Mouse (Mus musculus): Measurements from ENCODE around the gene Krit1. TPM values are rescaled to one million over a fixed set of nuclear protein-coding genes. Genes with fewer than 3 reads are reported as not detected.
"Not testable (repeated sequence)": the region's sequence is repeated elsewhere in the genome, so short reads cannot be mapped to it uniquely, and the experiment has no call there.

Krit1 gene
- polyA plus RNA-seq, 1 experiment from 2014 or later, result 48.8 TPM

GRCm38 (mm10) chr5:3893459-3894293 is 90.7 kb downstream of the Krit1 start, which contains the start of gene Mterf1a:
Gene Mterf1a, minus strand, starts transcription at chr5:3893933.
- Histone ChIP-seq H3K4me3 (replicated peaks) (peak within 1 kb of the TSS; percentile 45), H3K4me2 (peak within 1 kb of the TSS; percentile 61), H3K9ac (replicated peaks) (peak within 1 kb of the TSS; percentile 44)
- H3K4me1 ChIP-seq; H3K9me3 ChIP-seq (replicated peaks); H3K27ac ChIP-seq (replicated peaks); H3K27me3 ChIP-seq (replicated peaks); H3K36me3 ChIP-seq: not testable (repeated sequence)
- whole genome bisulfite sequencing, result 5% methylated on average over 9 of the region's 47 CpGs
- ATAC-seq (ENCODE audit: low FRiP score), result peak; percentile 100

- not testable (repeated sequence) for ATAC-seq (ENCODE audit: low FRiP score)
- H3K4me2 ChIP-seq, result peak overlapping the region; percentile 35; the same call in 1 of the 2 replicates
These were observed 91.3 kb downstream of the Krit1 start for GRCm38 (mm10) chr5:3894294-3894619.

More at GRCm38 (mm10) chr5:3894294-3894619, 91.3 kb downstream of the Krit1 start:
- WGBS, result 96% methylated on average over 4 of the region's 4 CpGs
- not testable (repeated sequence) for H3K9ac ChIP-seq (replicated peaks); H3K36me3 ChIP-seq; H3K27ac ChIP-seq (replicated peaks); H3K4me1 ChIP-seq; H3K9me3 ChIP-seq (replicated peaks); H3K27me3 ChIP-seq (replicated peaks)
- peak overlapping the region; percentile 31 for H3K4me3 ChIP-seq (replicated peaks)

Other genes with a start within 250 kb of the Krit1 start
- 2.4 and 2.7 TPM in 2 replicates for gene 1700109H08Rik, start 231.6 kb upstream of the Krit1 start, polyA plus RNA-seq (2015; fragmentation: Nextera tagmentation; extraction: Ambion mirVana)
- gene Pex1, start 207.1 kb upstream of the Krit1 start, polyA plus RNA-seq (2015; fragmentation: Nextera tagmentation; extraction: Ambion mirVana), result 23.3 and 24.9 TPM in 2 replicates
- gene Rbm48, start 206.6 kb upstream of the Krit1 start, polyA plus RNA-seq (2015; fragmentation: Nextera tagmentation; extraction: Ambion mirVana), result 13.5 and 14.0 TPM in 2 replicates
- gene Tmbim7, start 152.0 kb upstream of the Krit1 start, polyA plus RNA-seq (2015; fragmentation: Nextera tagmentation; extraction: Ambion mirVana), result not detected in 2 replicates
- gene Gatad1, start 146.0 kb upstream of the Krit1 start, polyA plus RNA-seq (2015; fragmentation: Nextera tagmentation; extraction: Ambion mirVana), result 60.7 and 61.3 TPM in 2 replicates
- gene Ankib1, start 259 bp upstream of the Krit1 start, polyA plus RNA-seq (2015; fragmentation: Nextera tagmentation; extraction: Ambion mirVana), result 15.5 and 15.9 TPM in 2 replicates
- 0.05 and 0.11 TPM in 2 replicates for gene Lrrd1, start 42.0 kb downstream of the Krit1 start, polyA plus RNA-seq (2015; fragmentation: Nextera tagmentation; extraction: Ambion mirVana)
- 5.9 and 8.4 TPM in 2 replicates for gene Mterf1a, start 90.7 kb downstream of the Krit1 start, polyA plus RNA-seq (2015; fragmentation: Nextera tagmentation; extraction: Ambion mirVana)
- gene Akap9, start 124.9 kb downstream of the Krit1 start, polyA plus RNA-seq (2015; fragmentation: Nextera tagmentation; extraction: Ambion mirVana), result 289 and 327 TPM in 2 replicates

All from neural tube, embryonic 15.5 days (tissue).